Comparison of ENCODE assay signal across 9 mouse cellular contexts in the genomic region with DNA sequence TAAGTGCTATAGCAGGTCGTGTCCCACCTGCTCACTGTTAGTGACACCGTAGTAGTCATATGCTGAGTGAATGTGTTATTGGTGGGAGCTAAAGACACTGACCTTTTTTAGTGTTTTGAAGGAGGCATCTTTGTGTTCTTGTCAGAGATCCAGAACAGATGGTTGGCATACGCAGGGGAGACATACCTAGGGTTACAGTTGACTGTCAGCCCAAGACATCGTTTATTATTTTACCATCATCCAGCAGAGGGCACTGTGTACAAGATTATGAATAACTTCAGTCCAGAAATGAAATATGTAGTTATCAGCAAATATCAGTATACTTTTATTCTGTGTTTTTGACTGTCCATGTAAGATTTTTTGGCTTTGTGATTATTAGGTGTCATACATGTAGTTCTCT.
A peak's percentile ranks its signal among the peaks of the same experiment; 100 is the strongest.
DNase-seq lines count a peak whose midpoint lies in the region; ATAC-seq and TF ChIP-seq lines count a peak whose summit lies in the region.
"Had no signal": no experiment of that assay in that cellular context is flagged by ENCODE, and none has a peak within 500 bp of the region (broad histone marks: within the 10 kb centered on the region; RNA-seq: fewer than 3 reads in every experiment).

No protein-coding gene starts in this region.

- no peak overlapping the region for H3K4me2 ChIP-seq in CH12.LX (ENCODE audit: insufficient read depth, low read depth, poor library complexity, severe bottlenecking)
- no peak overlapping the region for H3K4me2 ChIP-seq in neural tube, embryonic 14.5 days (ENCODE audit: low read depth, low read length)
- H3K4me2 ChIP-seq: limb, embryonic 12.5 days had no signal

- in situ Hi-C loops in CH12.LX (cut with MboI; ENCODE audit: low pct_ligation_motif_present, low pct_unique_long_range_greater_than_20kb, low sequenced_read_pairs) = loop anchor here (10.0 kb wide), 1 partner anchor 361 kb away; no protein-coding TSS in a partner anchor

- H3K9me3 ChIP-seq in CH12.LX (replicated peaks; ENCODE audit: low read length) = no peaks in the 10 kb centered on the region
- no peaks in the 10 kb centered on the region for H3K9me3 ChIP-seq in neural tube, embryonic 14.5 days (ENCODE audit: control insufficient read depth, low read length)
- H3K9me3 ChIP-seq: limb, embryonic 12.5 days had no signal

- no peak for TF ChIP-seq POLR2A in kidney, adult 2 months (IDR thresholded peaks at IDR 0.05; ENCODE audit: low read depth, low read length)
- TF ChIP-seq POLR2A in CH12.LX (IDR thresholded peaks at IDR 0.05; ENCODE audit: low read depth, low read length) = no peak
- no peak for TF ChIP-seq POLR2A in brain, embryonic 14.5 days (IDR thresholded peaks at IDR 0.05; ENCODE audit: borderline replicate concordance, extremely low read depth, insufficient read depth, insufficient read length, poor library complexity, severe bottlenecking)

- intact Hi-C loops in heart, postnatal 10 days (cut with DNase I) = no loop called here
- intact Hi-C loops in gastrocnemius, postnatal 36 days (cut with DNase I) = no loop called here

- 78% methylated on average over 4 of the region's 4 CpGs for WGBS in kidney, adult 2 months
- 85% methylated on average over 4 of the region's 4 CpGs for WGBS in neural tube, embryonic 14.5 days

- no peaks in the 10 kb centered on the region for H3K4me1 ChIP-seq in kidney, adult 2 months (ENCODE audit: control insufficient read depth, insufficient read depth, low read length)
- no peaks in the 10 kb centered on the region for H3K4me1 ChIP-seq in CH12.LX (ENCODE audit: control insufficient read depth in 1 of 2, insufficient read depth in 2 of 2)
- no peaks in the 10 kb centered on the region for H3K4me1 ChIP-seq in neural tube, embryonic 14.5 days (ENCODE audit: control insufficient read depth, insufficient read depth, low read length)
- H3K4me1 ChIP-seq: limb, embryonic 12.5 days had no signal

- peak; percentile 72 for TF ChIP-seq RAD21 in CH12.LX (IDR thresholded peaks at IDR 0.05; ENCODE audit: low read depth, low read length)

- no peak overlapping the region for H3K9ac ChIP-seq in CH12.LX (ENCODE audit: insufficient read depth, low read depth)
- no peak overlapping the region for H3K9ac ChIP-seq in neural tube, embryonic 14.5 days (replicated peaks; ENCODE audit: low read depth, low read length)
- H3K9ac ChIP-seq: limb, embryonic 12.5 days had no signal

- dilution Hi-C loops in CH12.LX (cut with MboI; ENCODE audit: extremely low pct_ligation_motif_present, extremely low pct_unique_long_range_greater_than_20kb, low sequenced_read_pairs) = no loop called here

- DNase-seq in kidney, adult 2 months = peak; percentile 42
- no peak for DNase-seq in kidney, adult 11 months
- DNase-seq in CH12.LX (ENCODE audit: extremely low read depth) = peak; percentile 57
- DNase-seq in brain, embryonic 14.5 days (ENCODE audit: low read depth) = peak; percentile 62
- peak; percentile 29 to 65 for DNase-seq in heart, postnatal 10 days
- no peak for DNase-seq in gastrocnemius, postnatal 36 days
- no peak for DNase-seq in spleen, postnatal 4 days (ENCODE audit: low spot score in 2 of 2)

- H3K79me2 ChIP-seq in CH12.LX (replicated peaks; ENCODE audit: control insufficient read depth, extremely low read depth, insufficient read depth, poor library complexity, severe bottlenecking) = no peaks in the 10 kb centered on the region

- ATAC-seq in neural tube, embryonic 14.5 days (ENCODE audit: low read depth) = peak; percentile 56; the same call in 1 of the 2 replicates

- H3K27me3 ChIP-seq in kidney, adult 2 months (replicated peaks; ENCODE audit: control insufficient read depth, insufficient read depth, low read length) = no peaks in the 10 kb centered on the region
- H3K27me3 ChIP-seq in CH12.LX (replicated peaks) = no peaks in the 10 kb centered on the region
- no peaks in the 10 kb centered on the region for H3K27me3 ChIP-seq in neural tube, embryonic 14.5 days (ENCODE audit: control insufficient read depth, insufficient read depth, low read length)
- H3K27me3 ChIP-seq: limb, embryonic 12.5 days had no signal

- H3K36me3 ChIP-seq in kidney, adult 2 months (ENCODE audit: control insufficient read depth, insufficient read depth, low read length) = peaks cover 5% of the 10 kb centered on the region; the same call in 1 of the 2 replicates
- H3K36me3 ChIP-seq in CH12.LX (replicated peaks in 1 of 2; ENCODE audit: control insufficient read depth in 1 of 2, insufficient read depth in 1 of 2, low read length in 1 of 2) = peaks cover 0 to 17% of the 10 kb centered on the region in 2 experiments
- H3K36me3 ChIP-seq in neural tube, embryonic 14.5 days (ENCODE audit: control insufficient read depth, insufficient read depth, low read length) = peaks cover 16% of the 10 kb centered on the region

- H3K27ac ChIP-seq in kidney, adult 2 months (ENCODE audit: insufficient read depth, low read depth, low read length) = no peak overlapping the region
- no peak overlapping the region for H3K27ac ChIP-seq in CH12.LX (ENCODE audit: insufficient read depth, low read depth)
- H3K27ac ChIP-seq in neural tube, embryonic 14.5 days (ENCODE audit: low read depth, low read length) = no peak overlapping the region
- H3K27ac ChIP-seq: limb, embryonic 12.5 days had no signal

- no peak for TF ChIP-seq CTCF in kidney, adult 2 months (conservative IDR thresholded peaks at IDR 0.05; ENCODE audit: insufficient read depth, insufficient read length, low read depth, low read length)
- peak; percentile 62 to 72; a peak in 3 of 4 replicates for TF ChIP-seq CTCF in CH12.LX (conservative IDR thresholded peaks at IDR 0.05 in 1 of 2, IDR thresholded peaks at IDR 0.05 in 1 of 2; ENCODE audit: low read depth in 2 of 2, low read length in 2 of 2)
- peak; percentile 4; the same call in 1 of the 2 replicates for TF ChIP-seq CTCF in brain, embryonic 14.5 days (IDR thresholded peaks at IDR 0.05; ENCODE audit: borderline replicate concordance, extremely low read depth, insufficient read depth, insufficient read length)

- no peak for TF ChIP-seq EP300 in CH12.LX (IDR thresholded peaks at IDR 0.05; ENCODE audit: low read length)

- no peak overlapping the region for H3K4me3 ChIP-seq in kidney, adult 2 months (ENCODE audit: insufficient read depth, low read depth, low read length)
- H3K4me3 ChIP-seq in CH12.LX (replicated peaks in 1 of 3; ENCODE audit: low read depth in 2 of 3, low read length in 2 of 3, poor library complexity in 1 of 3) = no peak overlapping the region
- no peak overlapping the region for H3K4me3 ChIP-seq in neural tube, embryonic 14.5 days (ENCODE audit: low read depth, low read length)
- H3K4me3 ChIP-seq: limb, embryonic 12.5 days had no signal

TF ChIP-seq in CH12.LX, 34 proteins besides CTCF, POLR2A, EP300 and RAD21:
- TF ChIP-seq SMC3 (IDR thresholded peaks at IDR 0.05; ENCODE audit: low read depth, low read length) (peak; percentile 62), ELF1 (IDR thresholded peaks at IDR 0.05; ENCODE audit: low read depth, low read length) (no peak), MAFK (IDR thresholded peaks at IDR 0.05; ENCODE audit: insufficient replicate concordance, low read length) (peak; percentile 57; the same call in 1 of the 2 replicates), ZMIZ1 (IDR thresholded peaks at IDR 0.05; ENCODE audit: low read depth, low read length) (no peak), MXI1 (IDR thresholded peaks at IDR 0.05; ENCODE audit: low read depth, low read length) (no peak), HCFC1 (IDR thresholded peaks at IDR 0.05; ENCODE audit: low read depth, low read length) (no peak), E2F4 (IDR thresholded peaks at IDR 0.05; ENCODE audit: insufficient replicate concordance, low read depth, low read length) (no peak), JUN (IDR thresholded peaks at IDR 0.05; ENCODE audit: insufficient read depth, low read depth, low read length) (no peak)

Comparison
In these comparisons a context has a peak if more than half of its experiments do, and no peak if none do; other contexts are left out.
1. DNase-seq: peak in kidney, adult 2 months (single experiment), CH12.LX (single experiment), brain, embryonic 14.5 days (single experiment) and heart, postnatal 10 days (2 of 2); none in kidney, adult 11 months (single experiment), gastrocnemius, postnatal 36 days (0 of 2) and spleen, postnatal 4 days (0 of 2).